In genomic region chr11:97152662-97153287, GRCm38 (mm10) we compare ENCODE assay signal across 7 mouse cellular contexts. TPM values are rescaled to one million over a fixed set of nuclear protein-coding genes. Genes with fewer than 3 reads are reported as not detected.
DNase-seq lines count a peak whose midpoint lies in the region; ATAC-seq and TF ChIP-seq lines count a peak whose summit lies in the region.

No protein-coding gene starts in this region.

- 44% methylated on average over 10 of the region's 10 CpGs for WGBS in liver, embryonic 14.5 days (ENCODE audit: insufficient replicate concordance)
- WGBS in liver, embryonic 12.5 days (ENCODE audit: insufficient replicate concordance) = 41% methylated on average over 10 of the region's 10 CpGs
- 22% methylated on average over 10 of the region's 10 CpGs for WGBS in hindbrain, embryonic 10.5 days
- 20% methylated on average over 10 of the region's 10 CpGs for WGBS in neural tube, embryonic 13.5 days

- no peak overlapping the region for H3K4me2 ChIP-seq in liver, embryonic 14.5 days (ENCODE audit: low read depth)
- no peak overlapping the region for H3K4me2 ChIP-seq in liver, embryonic 12.5 days
- peak overlapping the region; percentile 85 for H3K4me2 ChIP-seq in neural tube, embryonic 13.5 days

- ATAC-seq in liver, embryonic 14.5 days (ENCODE audit: insufficient read depth) = no peak
- no peak for ATAC-seq in liver, embryonic 12.5 days
- no peak for ATAC-seq in neural tube, embryonic 13.5 days (ENCODE audit: low read depth)
- no peak for ATAC-seq in frontal cortex, adult (ENCODE audit: low TSS enrichment)

- peaks cover 41% of the 10 kb centered on the region for H3K27me3 ChIP-seq in liver, embryonic 14.5 days (ENCODE audit: control insufficient read depth, insufficient read depth, low read length)
- peaks cover 53% of the 10 kb centered on the region for H3K27me3 ChIP-seq in liver, embryonic 12.5 days (replicated peaks)
- peaks cover 25% of the 10 kb centered on the region for H3K27me3 ChIP-seq in hindbrain, embryonic 10.5 days (ENCODE audit: insufficient read depth, poor library complexity, severe bottlenecking)
- H3K27me3 ChIP-seq in neural tube, embryonic 13.5 days = 0 out of 2 replicates have a peak, but pooled peaks cover 5% of the 10 kb centered on the region

- peak; percentile 25; the same call in 1 of the 2 replicates for TF ChIP-seq CTCF in liver, embryonic 14.5 days (IDR thresholded peaks at IDR 0.05; ENCODE audit: low read depth)

- H3K4me3 ChIP-seq in liver, embryonic 14.5 days (ENCODE audit: insufficient read depth in 1 of 2, low read depth in 2 of 2, low read length in 2 of 2) = no peak overlapping the region
- no peak overlapping the region for H3K4me3 ChIP-seq in liver, embryonic 12.5 days
- H3K4me3 ChIP-seq in hindbrain, embryonic 10.5 days = peak overlapping the region; percentile 83; the same call in 1 of the 2 replicates
- H3K4me3 ChIP-seq in neural tube, embryonic 13.5 days = peak overlapping the region; percentile 75

- H3K36me3 ChIP-seq in liver, embryonic 14.5 days (replicated peaks; ENCODE audit: control insufficient read depth, insufficient read depth, low read depth) = peaks cover 2% of the 10 kb centered on the region
- H3K36me3 ChIP-seq in liver, embryonic 12.5 days = peaks cover 41% of the 10 kb centered on the region
- peaks cover 58% of the 10 kb centered on the region for H3K36me3 ChIP-seq in hindbrain, embryonic 10.5 days
- peaks cover 40% of the 10 kb centered on the region for H3K36me3 ChIP-seq in neural tube, embryonic 13.5 days

- no peak overlapping the region for H3K27ac ChIP-seq in liver, embryonic 14.5 days
- no peak overlapping the region for H3K27ac ChIP-seq in liver, embryonic 12.5 days
- no peak overlapping the region for H3K27ac ChIP-seq in hindbrain, embryonic 10.5 days
- H3K27ac ChIP-seq in neural tube, embryonic 13.5 days (replicated peaks) = 0 out of 2 replicates have a peak overlapping the region, but pooled peaks have one; percentile 97

- DNase-seq in liver, embryonic 14.5 days (ENCODE audit: low read depth in 3 of 3, low spot score in 3 of 3) = no peak
- DNase-seq in adrenal gland, postnatal 25 days = peak; percentile 49
- DNase-seq in hindbrain, embryonic 10.5 days (ENCODE audit: low spot score) = peak; percentile 49
- no peak for DNase-seq in spleen, adult 12 weeks (ENCODE audit: low spot score)

- H3K4me1 ChIP-seq in liver, embryonic 14.5 days (replicated peaks; ENCODE audit: control insufficient read depth in 2 of 2, insufficient read depth in 2 of 2, low read length in 1 of 2) = no peaks in the 10 kb centered on the region; a peak in 1 of 4 replicates
- peaks cover 47% of the 10 kb centered on the region for H3K4me1 ChIP-seq in liver, embryonic 12.5 days
- peaks cover 47% of the 10 kb centered on the region for H3K4me1 ChIP-seq in hindbrain, embryonic 10.5 days (replicated peaks)
- H3K4me1 ChIP-seq in neural tube, embryonic 13.5 days (replicated peaks) = peaks cover 38% of the 10 kb centered on the region

- H3K9me3 ChIP-seq in liver, embryonic 14.5 days (ENCODE audit: control insufficient read depth, low read length) = no peaks in the 10 kb centered on the region
- H3K9me3 ChIP-seq in liver, embryonic 12.5 days (replicated peaks) = no peaks in the 10 kb centered on the region
- H3K9me3 ChIP-seq in hindbrain, embryonic 10.5 days = no peaks in the 10 kb centered on the region
- H3K9me3 ChIP-seq in neural tube, embryonic 13.5 days = no peaks in the 10 kb centered on the region

- H3K9ac ChIP-seq in liver, embryonic 14.5 days (replicated peaks) = no peak overlapping the region
- no peak overlapping the region for H3K9ac ChIP-seq in liver, embryonic 12.5 days
- peak overlapping the region; percentile 91 for H3K9ac ChIP-seq in neural tube, embryonic 13.5 days

- no peak for TF ChIP-seq EP300 in liver, embryonic 14.5 days (IDR thresholded peaks at IDR 0.05; ENCODE audit: low read depth)

RNA-seq across cellular contexts. Expression of gene Tbkbp1, which starts 1.5 kb away (rescaled TPM):
- 2.4 and 2.6 TPM in 2 replicates for polyA plus RNA-seq in liver, embryonic 14.5 days (2012; rRNA removed)
- polyA plus RNA-seq in liver, embryonic 14.5 days (2014; fragmentation: Nextera tagmentation; extraction: Ambion mirVana) = 0.90 and 1.6 TPM in 2 replicates
- 3.6 and 4.0 TPM in 2 replicates for polyA plus RNA-seq in liver, embryonic 12.5 days (2016; fragmentation: Nextera tagmentation; extraction: Ambion mirVana)
- 11.1 and 12.7 TPM in 2 replicates for total RNA-seq in adrenal gland, postnatal 25 days (2021)
- 3.6 and 6.4 TPM in 2 replicates for polyA plus RNA-seq in hindbrain, embryonic 10.5 days (2016; fragmentation: Nextera tagmentation; extraction: Ambion mirVana)
- 9.1 and 9.5 TPM in 2 replicates for polyA plus RNA-seq in neural tube, embryonic 13.5 days (2015; fragmentation: Nextera tagmentation; extraction: Ambion mirVana)

RNA-seq across cellular contexts. Expression of gene Kpnb1, which starts 34.9 kb away (rescaled TPM):
- polyA plus RNA-seq in liver, embryonic 14.5 days (2012; rRNA removed) = 38.0 and 58.0 TPM in 2 replicates
- polyA plus RNA-seq in liver, embryonic 14.5 days (2014; fragmentation: Nextera tagmentation; extraction: Ambion mirVana) = 23.2 and 26.1 TPM in 2 replicates
- polyA plus RNA-seq in liver, embryonic 12.5 days (2016; fragmentation: Nextera tagmentation; extraction: Ambion mirVana) = 38.5 and 39.3 TPM in 2 replicates
- 116 and 120 TPM in 2 replicates for total RNA-seq in adrenal gland, postnatal 25 days (2021)
- polyA plus RNA-seq in hindbrain, embryonic 10.5 days (2016; fragmentation: Nextera tagmentation; extraction: Ambion mirVana) = 62.5 and 88.4 TPM in 2 replicates
- 31.0 and 34.8 TPM in 2 replicates for polyA plus RNA-seq in neural tube, embryonic 13.5 days (2015; fragmentation: Nextera tagmentation; extraction: Ambion mirVana)

RNA-seq across cellular contexts. Expression of gene Tbx21, which starts 37.6 kb away (rescaled TPM):
- 0.02 and 0.05 TPM in 2 replicates for polyA plus RNA-seq in liver, embryonic 14.5 days (2012; rRNA removed)
- polyA plus RNA-seq in liver, embryonic 14.5 days (2014; fragmentation: Nextera tagmentation; extraction: Ambion mirVana) = not detected in 2 replicates
- not detected in 2 replicates for polyA plus RNA-seq in liver, embryonic 12.5 days (2016; fragmentation: Nextera tagmentation; extraction: Ambion mirVana)
- total RNA-seq in adrenal gland, postnatal 25 days (2021) = 0.39 TPM in 1 of 2 replicates, not detected in the other
- polyA plus RNA-seq in hindbrain, embryonic 10.5 days (2016; fragmentation: Nextera tagmentation; extraction: Ambion mirVana) = 0.29 TPM in 2 replicates
- polyA plus RNA-seq in neural tube, embryonic 13.5 days (2015; fragmentation: Nextera tagmentation; extraction: Ambion mirVana) = 0.07 and 0.15 TPM in 2 replicates

Comparison
In these comparisons a context has a peak if more than half of its experiments do, and no peak if none do; other contexts are left out.
1. DNase-seq: peak in adrenal gland, postnatal 25 days (single experiment) and hindbrain, embryonic 10.5 days (single experiment); none in liver, embryonic 14.5 days (0 of 3) and spleen, adult 12 weeks (single experiment).
2. H3K4me3 ChIP-seq: peak in hindbrain, embryonic 10.5 days (single experiment) and neural tube, embryonic 13.5 days (single experiment); none in liver, embryonic 14.5 days (0 of 2) and liver, embryonic 12.5 days (single experiment).